Mouse (Mus musculus) fat pad, adult 2 months (tissue): ENCODE measurements around the gene Ndp.

Source experiments
- DNase-seq: peaks from one replicate; pipeline ENCODE4 v3.0.0-alpha.2; 2011; ENCODE audit warnings: low read depth, low spot score; ENCODE audit errors: extremely low read depth

The Ndp gene

DNA sequence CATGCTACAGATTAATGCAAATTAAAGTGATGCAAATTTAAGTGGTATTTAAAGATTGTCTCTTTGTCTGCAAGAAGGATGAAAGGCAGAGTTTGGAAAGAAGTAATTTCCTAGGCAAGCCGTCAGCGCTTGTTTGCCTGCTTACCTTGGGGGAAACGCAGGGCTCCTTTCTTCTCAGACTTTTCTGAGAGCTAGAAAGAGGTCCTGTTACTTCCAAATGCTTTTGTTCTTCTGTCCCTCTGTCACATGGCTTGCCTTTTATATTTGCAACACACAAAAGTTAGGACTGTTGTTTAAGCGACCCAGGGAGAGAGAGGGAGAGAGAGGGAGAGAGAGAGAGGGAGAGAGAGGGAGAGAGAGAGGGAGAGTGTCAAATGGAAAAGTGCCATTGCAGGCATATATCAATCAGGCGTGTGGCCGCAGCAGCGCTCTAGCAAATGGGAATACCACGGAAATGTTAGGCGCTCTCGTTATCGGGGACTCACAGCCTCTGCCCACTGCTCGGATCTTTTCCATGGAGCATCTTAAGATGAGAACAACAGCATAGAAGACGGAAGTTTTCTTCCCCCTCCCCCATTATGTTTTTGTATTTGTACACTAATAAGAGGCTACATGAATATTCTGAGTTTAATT lies at the start of gene Ndp:
Gene Ndp (minus strand): TSS at position 534 of the 633 bp plus-strand sequence.
- no peak for DNase-seq

GRCm38 (mm10) chrX:16954767-16955166 lies 43.2 kb upstream of the Ndp start:
- DNase-seq: no peak

DNA sequence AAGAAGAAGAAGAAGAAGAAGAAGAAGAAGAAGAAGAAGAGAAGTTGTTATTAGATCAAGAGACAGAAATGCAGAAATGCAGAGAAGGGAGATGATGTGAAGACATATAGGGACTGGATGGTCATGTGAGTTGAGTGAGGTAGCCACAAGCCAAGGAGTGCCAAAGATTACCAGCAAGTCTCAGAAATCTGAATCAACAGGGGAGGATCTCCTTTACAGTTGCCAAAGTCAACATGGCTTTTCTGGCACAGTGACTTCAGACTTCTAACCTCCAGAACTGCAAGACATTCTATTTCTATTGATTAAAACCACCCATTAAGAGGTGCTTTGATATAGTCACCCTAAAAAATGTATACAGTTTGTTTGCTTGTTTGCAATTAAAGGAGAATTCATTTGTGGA lies 6.4 kb upstream of the Ndp start:
- no peak for DNase-seq

DNA sequence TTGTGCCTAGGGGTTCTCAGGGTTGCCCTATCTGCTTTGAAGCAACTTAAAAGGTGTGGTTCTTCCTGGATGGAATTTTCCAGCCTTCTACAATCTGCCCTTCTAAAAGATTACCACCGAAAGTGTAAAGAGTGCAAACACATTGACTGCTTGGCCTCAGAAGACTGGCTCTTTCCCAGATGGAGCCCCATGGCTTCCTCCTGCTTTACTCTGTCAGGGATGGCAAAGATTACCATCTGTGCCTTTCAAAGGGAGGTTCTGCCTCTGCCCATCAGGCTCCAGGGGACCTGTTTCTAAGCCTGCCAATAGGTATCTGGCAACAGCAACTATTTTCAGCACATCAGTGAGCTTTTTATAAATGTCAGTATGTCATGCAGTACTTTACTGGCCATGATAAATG lies 1.5 kb upstream of the Ndp start:
- no peak for DNase-seq

DNA sequence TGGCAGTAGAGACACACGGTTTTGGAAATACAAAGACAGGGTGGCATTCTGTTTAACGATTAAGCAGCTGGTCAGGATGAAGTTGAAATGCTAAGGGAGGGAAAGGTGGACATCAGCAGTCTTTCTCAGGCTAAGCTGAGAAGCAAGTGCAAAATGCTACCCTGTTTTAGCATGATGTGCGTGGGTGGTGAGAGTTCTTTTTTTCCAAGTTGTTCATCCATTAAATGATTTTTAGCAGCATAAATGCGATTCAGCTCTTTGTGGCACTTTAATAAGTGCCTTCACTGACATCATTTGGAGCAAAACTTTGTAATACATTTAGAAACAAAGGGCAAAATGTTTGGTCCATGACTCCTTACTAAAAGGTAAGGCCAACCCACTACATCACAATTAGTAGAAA lies 337 bp upstream of the Ndp start:
- DNase-seq: no peak

DNA sequence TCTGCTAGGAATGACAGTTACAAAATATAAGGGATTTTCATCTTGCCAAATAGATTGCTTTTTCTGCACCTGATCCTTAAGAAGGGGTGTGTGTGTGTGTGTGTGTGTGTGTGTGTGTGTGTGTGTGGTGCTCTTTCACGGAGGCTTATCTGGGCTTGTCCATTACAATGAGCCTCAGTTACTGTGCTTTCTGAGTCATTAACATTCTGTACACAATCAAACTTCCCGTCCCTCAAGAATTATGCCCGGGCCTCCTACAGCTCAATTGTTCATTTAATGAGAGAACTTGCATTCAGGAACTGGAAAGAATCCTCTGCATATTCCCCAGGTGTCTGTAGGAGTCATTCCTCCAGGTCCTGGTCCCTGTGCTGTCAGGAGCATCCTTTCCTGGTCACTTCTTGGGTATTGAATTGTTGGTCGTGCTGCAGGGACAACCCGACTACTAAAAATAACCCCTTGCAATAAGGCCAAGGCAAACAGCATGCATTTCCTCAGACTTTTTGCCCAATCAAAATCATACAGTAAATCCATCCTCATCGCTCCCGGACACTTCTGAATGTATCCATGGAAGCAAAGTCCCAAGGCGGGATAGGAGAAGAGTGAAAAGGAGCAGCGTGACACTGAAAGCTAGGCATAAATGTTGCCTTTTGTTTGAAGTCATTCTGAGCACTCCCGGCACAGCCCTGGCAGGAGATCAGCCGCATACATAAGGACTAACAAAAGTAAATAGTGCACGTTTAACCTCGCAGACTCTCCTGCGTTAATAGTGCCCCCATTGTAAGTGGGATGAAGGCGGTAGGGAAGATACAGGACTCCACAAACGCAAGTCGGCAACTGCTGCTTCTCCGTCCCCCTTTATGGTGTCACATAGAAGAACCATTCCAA lies 1.1 kb downstream of the Ndp start:
- no peak for DNase-seq

DNA sequence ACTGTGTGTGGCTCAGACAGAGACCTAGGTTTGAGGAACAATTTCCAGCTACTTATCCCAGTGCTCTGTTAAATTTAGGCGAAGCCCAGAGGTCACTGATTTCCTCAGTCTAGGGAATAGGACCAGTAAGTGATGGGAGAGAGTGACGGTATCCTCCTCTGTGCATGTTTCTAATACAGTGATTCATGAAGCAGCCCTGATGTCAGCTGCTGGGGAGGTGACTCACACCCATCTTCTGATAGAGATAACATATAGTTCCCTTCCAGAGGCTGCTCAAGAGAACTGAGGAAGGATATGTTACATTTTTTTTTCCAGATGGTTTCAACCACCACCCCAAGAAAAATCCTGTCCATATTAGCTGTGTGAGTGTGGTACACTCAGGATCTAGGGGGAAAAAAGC lies 2.9 kb downstream of the Ndp start:
- no peak for DNase-seq

- DNase-seq: no peak
Measured at GRCm38 (mm10) chrX:16907554-16907953, 4.0 kb downstream of the Ndp start.

GRCm38 (mm10) chrX:16894377-16895175 lies 17.0 kb downstream of the Ndp start:
- no peak for DNase-seq

- DNase-seq: no peak
Measured at GRCm38 (mm10) chrX:16867640-16868314, 43.8 kb downstream of the Ndp start.

- no peak for DNase-seq
Measured at GRCm38 (mm10) chrX:16860244-16860643, 51.3 kb downstream of the Ndp start.

DNA sequence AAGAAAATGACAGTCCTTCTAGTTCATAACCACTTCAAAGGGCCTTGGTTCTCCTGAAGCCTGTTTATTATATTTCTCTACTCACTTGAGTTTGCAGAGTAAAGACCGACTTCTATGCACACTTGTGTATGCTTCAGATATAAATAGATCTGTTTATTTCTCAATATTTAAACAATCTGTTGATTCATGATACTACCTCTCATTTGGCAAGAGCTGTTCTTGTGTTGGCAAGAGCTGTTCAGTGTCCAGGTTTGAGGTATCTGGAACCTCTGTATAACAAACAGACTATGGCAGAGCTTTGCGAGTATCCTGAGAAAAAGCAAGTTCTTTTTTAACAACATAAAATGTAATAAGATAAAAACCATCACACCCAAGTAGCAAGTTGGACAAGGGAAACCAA lies 65.5 kb downstream of the Ndp start:
- DNase-seq: no peak

DNA sequence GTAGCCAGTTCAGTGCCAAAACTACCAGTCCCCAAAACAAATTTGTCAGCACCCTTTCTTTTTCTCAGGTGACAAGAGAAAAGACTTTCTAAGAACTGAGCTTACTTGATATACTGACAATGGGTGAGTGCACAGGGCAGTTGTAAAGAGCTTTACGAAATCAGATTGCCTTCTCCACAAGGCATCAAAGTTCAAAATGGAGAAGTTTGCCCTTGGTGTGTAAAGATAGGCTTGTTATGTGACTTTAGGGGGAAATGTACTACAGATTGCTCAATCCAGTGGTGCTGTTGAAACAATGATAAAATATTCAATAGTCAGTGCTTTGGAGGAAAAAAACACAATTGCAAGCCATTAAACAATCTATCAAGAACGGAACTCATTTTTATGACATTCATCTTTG lies 70.1 kb downstream of the Ndp start:
- DNase-seq: no peak

- DNase-seq: no peak
Measured at GRCm38 (mm10) chrX:16837293-16837692, 74.3 kb downstream of the Ndp start.

DNA sequence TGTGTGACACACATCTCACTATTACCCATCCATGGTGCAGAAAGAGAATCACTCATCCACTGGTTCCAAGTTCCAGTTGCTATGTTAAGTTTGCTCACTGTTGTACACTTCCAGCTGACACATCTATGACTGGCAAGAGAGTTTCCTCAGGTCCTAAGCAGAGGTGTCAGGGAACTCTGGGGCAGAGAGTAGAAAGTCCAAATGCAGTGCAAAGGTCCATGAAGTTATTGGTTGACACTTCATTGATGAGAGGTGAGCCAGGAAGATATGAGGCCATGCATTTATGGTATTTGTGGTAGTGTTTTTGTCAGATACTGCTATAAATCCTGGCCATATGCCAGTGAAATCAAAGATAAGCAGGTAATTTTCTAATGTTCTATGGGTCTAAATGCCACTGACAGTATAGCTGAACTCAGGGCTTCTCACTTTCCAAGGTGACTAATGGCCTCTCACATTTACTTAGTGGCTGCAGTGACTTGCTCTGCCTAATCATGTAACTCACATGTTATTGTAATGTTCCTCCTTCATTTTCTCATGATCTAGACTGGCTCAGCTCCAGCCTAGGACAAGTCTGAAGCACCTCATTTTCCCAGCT lies 75.0 kb downstream of the Ndp start:
- no peak for DNase-seq
